Mouse (Mus musculus) E14TG2a.4 (cell line): ENCODE results near the gene Camk2g.

Experiments
- CTCF ChIP-seq: conservative IDR thresholded peaks from 2 replicates; pipeline ENCODE4 v1.5.1; 2014; ENCODE audit warnings: low read length
- NANOG ChIP-seq: IDR thresholded peaks from 2 replicates; pipeline ENCODE4 v1.6.1; 2014; ENCODE audit warnings: borderline replicate concordance, low read length, mixed read lengths
- POU5F1 ChIP-seq: IDR thresholded peaks from 2 replicates; pipeline ENCODE4 v1.6.1; 2014; ENCODE audit warnings: low read length, borderline replicate concordance

DNA sequence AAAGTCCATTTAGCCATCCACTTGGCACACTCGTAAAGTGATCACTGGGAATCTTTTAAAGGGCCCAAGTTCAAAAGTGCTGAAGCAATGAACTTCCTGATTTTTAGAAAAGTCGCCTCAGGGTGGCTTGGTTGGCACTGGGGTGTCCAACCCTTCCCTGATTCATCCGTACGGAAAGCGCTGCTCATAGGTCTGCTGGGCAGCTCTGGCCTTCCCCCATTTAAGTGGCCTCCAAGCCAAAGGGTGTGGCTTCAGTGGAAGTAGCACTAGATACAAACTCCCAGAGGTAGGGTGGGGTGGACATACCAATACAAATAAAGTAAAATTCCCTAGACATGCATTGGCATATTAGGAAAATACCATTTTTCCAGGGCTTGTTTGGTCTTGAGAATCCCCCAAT lies 33.6 kb upstream of the Camk2g start:
- TF ChIP-seq CTCF (no peak), NANOG (no peak), POU5F1 (no peak)
